Mouse (Mus musculus) spleen, adult 18-20 months (tissue): ENCODE results near the gene Gnb5.
"Not testable (repeated sequence)": the region's sequence is repeated elsewhere in the genome, so short reads cannot be mapped to it uniquely, and the experiment has no call there.

Experiments
- DNase-seq, 2 experiments: peaks; one replicate each; pipeline ENCODE4 v3.0.0; 2022; ENCODE audit warnings: mixed read lengths in 2 of 2

Gene Gnb5

DNA sequence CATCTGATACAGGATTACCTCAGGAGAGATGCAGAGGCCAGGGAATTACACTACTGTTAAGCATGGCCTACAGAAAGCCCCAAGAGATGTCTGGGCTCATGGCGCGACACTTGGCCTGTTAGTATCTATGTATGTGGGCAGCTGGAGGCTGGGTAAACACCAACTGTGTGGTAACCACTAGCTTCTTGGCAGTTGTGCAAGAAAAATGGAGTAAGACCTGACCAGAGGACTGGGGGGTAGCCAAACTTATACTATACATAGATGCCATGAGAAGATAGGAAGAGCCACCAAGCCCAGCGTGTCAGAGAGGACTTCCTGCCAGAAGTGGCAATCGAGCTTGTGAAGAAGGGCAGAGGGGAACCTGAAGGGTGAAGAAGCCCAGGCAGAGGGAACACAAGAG lies 56.1 kb downstream of the Gnb5 start:
- DNase-seq, result no peak

DNA sequence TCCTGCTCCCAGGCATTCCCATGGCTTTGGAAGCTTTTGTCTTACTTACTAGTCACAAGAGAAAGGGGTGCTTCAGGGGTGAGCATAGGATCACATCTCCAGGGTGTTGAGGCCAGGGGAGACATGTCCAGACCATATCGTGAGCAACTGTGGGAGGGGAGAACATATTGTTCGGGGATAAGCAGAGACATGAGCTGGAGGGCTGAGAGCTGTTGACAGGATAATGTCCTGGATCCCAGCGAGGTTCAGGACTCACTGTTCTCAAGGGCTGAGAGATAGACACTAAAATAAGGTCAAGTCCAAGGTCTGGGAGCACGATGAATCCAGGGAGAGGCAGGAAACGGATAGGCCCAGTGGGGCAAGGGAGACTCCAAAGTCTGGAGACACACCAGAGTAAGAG lies 56.9 kb downstream of the Gnb5 start:
- no peak for DNase-seq

GRCm38 (mm10) chr9:75363702-75364101 lies 57.6 kb downstream of the Gnb5 start:
- not testable (repeated sequence) for DNase-seq

DNA sequence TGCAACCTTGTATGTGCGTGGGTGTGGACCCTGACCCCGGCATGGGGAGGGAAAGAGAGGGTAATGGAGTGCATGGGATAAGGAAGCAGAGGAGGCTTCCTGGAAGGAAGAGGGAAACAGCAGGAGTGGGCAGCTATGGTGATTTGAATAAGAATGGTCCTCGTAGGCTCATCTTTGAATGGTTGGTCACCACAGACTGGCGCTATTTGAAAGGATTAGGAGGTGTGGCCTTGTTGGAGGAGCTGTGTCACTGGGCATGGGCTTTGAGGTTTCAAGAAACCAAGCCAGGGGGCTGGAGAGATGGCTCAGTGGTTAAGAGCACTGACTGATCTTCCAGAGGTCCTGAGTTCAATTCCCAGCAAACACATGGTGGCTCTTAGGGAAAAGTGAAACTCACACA lies 59.1 kb downstream of the Gnb5 start:
- DNase-seq, result no peak

DNA sequence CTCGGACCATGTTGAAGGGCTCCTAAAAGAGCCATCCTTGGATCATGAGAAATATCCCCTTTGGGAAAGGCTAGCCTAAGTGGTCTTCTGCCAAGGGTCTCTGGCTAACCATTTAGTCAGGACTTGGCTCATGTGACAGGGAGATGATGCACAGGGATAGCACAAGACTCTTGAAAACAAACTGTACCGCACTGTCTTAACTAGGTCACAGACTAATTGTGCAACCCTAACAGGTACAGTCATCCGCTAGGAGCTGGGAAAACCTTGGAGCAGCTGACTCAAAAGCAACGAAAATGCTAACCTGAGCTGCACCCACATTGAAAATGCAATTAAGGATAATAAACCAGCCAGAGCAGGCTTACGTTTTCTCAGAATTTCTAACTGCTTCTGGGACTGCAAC lies 60.1 kb downstream of the Gnb5 start:
- DNase-seq, result no peak

DNA sequence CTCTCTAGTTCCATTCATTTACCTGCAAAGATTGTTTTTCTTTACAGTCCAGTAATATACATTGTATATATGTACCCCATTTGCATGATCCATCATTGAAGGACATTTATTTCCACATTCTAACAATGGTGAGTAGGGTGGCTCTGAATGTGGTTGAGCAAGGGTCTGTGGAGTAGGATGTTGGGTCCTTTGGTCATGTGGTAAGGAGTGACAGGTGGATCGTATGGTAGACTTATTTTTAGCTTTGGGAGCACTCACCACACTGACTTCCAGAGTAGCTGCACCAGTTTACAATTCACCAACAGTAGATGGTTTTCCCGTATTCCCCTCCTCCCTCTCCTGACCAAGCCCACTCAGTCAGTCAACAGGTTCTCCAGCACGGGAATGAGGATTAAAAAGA lies 62.7 kb downstream of the Gnb5 start:
- no peak for DNase-seq

GRCm38 (mm10) chr9:75375606-75376005 lies 69.5 kb downstream of the Gnb5 start:
- DNase-seq, result no peak

DNA sequence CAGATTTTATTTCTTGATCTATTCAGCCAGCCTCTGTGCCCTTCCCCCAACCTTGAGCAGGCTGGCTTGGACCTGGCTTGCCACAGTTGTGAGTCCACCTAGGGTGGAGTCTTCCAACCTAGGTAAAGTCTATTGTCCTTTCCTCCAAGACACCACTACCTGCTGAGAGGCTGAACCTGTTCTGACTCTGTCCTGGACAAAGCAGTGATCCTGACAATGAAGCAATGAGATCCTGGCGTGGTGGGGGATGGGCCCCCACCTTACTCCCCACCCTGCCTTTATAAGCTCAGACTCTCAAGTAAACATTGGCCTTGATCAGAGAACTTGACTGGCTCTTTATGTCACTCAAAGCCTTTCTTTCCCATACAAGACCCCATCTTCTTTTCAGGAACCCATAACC lies 70.3 kb downstream of the Gnb5 start:
- DNase-seq, result no peak

DNA sequence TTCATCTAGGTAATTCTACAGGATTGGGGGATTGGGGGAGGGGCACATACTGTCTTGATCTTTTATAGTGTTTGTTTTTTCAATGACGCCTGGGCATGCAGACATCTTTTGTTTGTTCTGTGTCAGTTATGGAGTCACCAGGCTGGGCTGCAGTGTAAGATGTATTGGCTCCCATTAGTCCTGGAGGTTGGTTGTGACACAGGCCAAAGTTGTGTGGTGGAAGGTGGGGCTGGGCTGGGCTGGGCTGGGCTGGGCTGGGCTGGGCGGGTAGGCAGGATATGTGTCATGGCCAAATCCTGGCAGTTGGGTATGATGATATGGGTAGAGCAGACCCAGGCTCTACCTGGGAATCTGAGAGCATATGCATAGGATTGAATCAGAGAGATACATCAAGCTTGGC lies 72.7 kb downstream of the Gnb5 start:
- no peak for DNase-seq

- DNase-seq, result no peak
These were observed 76.7 kb downstream of the Gnb5 start for GRCm38 (mm10) chr9:75382825-75383224.

DNA sequence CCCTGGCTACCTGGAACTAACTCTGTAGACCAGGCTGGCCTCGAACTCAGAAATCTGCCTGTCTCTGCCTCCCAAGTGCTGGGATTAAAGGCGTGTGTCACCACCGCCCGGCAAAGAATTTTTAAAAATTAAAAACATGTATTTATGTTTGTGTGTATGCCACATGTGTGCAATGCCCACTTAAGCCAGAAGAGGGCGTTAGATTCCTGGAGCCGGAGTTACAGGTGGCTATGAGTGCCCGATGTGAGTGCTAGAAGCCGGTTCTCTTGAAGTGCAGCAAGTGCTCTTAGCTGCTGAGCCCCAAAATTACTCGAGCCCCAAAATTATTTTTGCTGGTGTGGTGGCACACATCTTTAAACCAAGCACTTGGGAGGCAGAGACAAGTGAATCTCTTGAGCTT lies 77.7 kb downstream of the Gnb5 start:
- no peak for DNase-seq

DNA sequence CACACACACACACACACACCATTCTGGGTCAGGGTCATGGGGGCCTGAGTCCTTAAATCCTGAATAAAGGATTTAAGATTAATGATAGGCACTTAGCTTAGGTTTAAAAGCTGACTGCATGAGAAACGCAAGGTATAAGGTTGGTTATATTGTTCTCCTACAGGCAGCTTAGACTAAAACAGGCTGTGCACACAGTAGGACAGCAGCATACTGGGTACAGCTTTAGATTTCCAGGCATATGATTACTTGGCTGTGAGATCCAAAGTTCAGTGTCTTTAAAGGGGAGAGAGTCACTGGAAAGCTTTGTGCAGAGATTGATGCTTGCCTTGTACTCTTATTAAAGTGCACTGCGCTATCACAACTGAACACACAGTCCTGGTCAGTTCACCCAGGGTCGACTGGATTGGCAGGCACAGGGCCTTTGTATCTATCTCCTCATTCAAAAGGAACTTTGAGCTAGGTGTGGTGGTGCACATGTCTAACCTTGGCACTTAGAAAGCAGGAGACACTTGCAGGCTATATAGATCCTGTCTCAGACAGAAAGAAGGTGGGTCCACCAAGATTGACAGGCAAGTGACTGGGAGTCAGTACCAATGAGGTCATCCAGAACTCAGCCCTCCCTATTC lies 78.4 kb downstream of the Gnb5 start:
- no peak for DNase-seq

DNA sequence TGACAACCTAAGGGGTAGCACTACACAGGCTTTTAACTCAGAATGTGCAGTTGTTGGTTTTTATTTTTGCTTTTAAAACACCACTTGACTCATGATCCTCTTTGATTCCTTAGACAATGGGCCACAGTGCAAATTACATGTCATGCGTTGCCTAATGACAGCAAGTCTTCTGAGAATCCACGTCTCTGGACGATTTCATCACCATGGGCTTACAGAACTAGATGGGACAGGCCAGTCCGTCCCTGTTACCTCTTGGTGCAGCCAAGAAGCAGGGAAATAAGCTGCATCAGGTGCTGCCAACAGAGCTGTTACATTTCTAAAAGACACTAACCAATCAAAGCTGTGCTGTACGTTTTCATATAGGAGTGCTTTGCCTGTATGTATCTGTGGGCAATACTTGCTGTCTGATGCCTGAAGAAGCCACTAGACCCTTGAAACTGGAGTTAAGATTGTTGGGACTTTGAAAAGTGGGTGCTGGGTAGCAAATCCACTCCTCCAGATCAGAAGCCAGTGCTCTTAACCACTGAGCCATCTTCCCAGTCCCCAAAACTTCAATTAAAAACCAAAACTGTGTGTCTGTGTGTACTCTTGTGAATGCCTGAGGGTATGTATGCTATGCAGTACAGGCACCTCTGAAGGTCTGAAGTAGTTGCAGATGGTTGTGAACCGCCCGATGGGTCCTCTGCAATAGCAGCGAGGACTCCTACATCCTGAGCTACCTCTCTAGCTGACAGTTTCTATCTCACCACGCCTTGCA lies 79.3 kb downstream of the Gnb5 start:
- DNase-seq, result no peak

DNA sequence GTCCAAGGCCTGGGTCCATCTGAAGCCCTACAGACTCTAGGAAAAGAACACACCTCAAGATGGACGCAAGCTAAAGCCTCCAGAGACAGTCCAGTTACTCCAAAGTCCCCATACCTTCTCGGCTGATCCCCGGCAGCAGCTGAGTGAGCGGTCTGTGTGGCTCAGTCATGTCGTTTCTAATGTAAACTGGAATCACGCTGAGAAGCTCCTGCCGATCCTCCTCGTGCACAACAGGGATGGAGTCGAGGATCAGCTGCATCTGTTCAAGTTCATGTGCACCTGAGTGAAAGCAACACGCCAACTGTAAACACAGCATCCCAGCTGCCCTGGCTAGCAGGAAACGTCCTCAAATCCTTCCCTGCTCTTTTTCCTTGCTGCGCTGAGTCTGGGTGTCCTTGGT lies 87.2 kb downstream of the Gnb5 start:
- DNase-seq, result no peak
